24 mouse cellular contexts compared by ENCODE assay signal in genomic region chr7:93023489-93024130, GRCm38 (mm10). TPM values are rescaled to one million over a fixed set of nuclear protein-coding genes. Genes with fewer than 3 reads are reported as not detected.
"Had no signal": no experiment of that assay in that cellular context is flagged by ENCODE, and none has a peak within 500 bp of the region (broad histone marks: within the 10 kb centered on the region; RNA-seq: fewer than 3 reads in every experiment).

No protein-coding gene starts in this region.

- H3K27me3 ChIP-seq: limb, embryonic 13.5 days; liver, embryonic 13.5 days; neural tube, embryonic 13.5 days; stomach, embryonic 15.5 days had no signal

- H3K9me3 ChIP-seq: limb, embryonic 13.5 days; liver, embryonic 13.5 days; neural tube, embryonic 13.5 days; stomach, embryonic 15.5 days had no signal

- H3K9ac ChIP-seq: limb, embryonic 13.5 days; liver, embryonic 13.5 days; neural tube, embryonic 13.5 days; stomach, embryonic 15.5 days had no signal

- H3K4me1 ChIP-seq: limb, embryonic 13.5 days; liver, embryonic 13.5 days; stomach, embryonic 15.5 days had no signal

- H3K27ac ChIP-seq: hindbrain, postnatal 0 days; limb, embryonic 13.5 days; liver, embryonic 13.5 days; neural tube, embryonic 13.5 days; stomach, embryonic 15.5 days had no signal

- H3K4me3 ChIP-seq: limb, embryonic 13.5 days; liver, embryonic 13.5 days; myocyte; neural tube, embryonic 13.5 days; stomach, embryonic 15.5 days had no signal

- DNase-seq: kidney, adult 18-20 months; kidney, adult 9 months; kidney, postnatal 14 days; kidney, postnatal 4 days; layer of hippocampus, adult 9-11 months; liver, embryonic 13.5 days; lung, adult 2 months; lung, postnatal 14 days; lung, postnatal 4 days; right cerebral cortex, postnatal 25 days; spleen, adult 18-20 months; thymus, postnatal 14 days; thymus, postnatal 4 days had no signal

- ATAC-seq: hindbrain, postnatal 0 days; inflammation-experienced regulatory T-cells, adult 6 months; intestine, embryonic 16.5 days had no signal

- H3K36me3 ChIP-seq: limb, embryonic 13.5 days; liver, embryonic 13.5 days; neural tube, embryonic 13.5 days; stomach, embryonic 15.5 days had no signal

- H3K4me2 ChIP-seq: limb, embryonic 13.5 days; liver, embryonic 13.5 days; neural tube, embryonic 13.5 days; stomach, embryonic 15.5 days had no signal

RNA-seq across cellular contexts. Expression of gene Fam181b, which starts 56.1 kb away (rescaled TPM):
- total RNA-seq: megakaryocyte progenitor cell, adult 5-6 weeks; megakaryocyte-erythroid progenitor cell, adult 5-6 weeks; monocyte, adult 5-6 weeks; neutrophil, adult 5-6 weeks had no signal
- polyA plus RNA-seq: inflammation-experienced regulatory T-cells, adult 6 months had no signal
